Mouse (Mus musculus): ENCODE data around the gene Fam221b. TPM values are rescaled to one million over a fixed set of nuclear protein-coding genes. Genes with fewer than 3 reads are reported as not detected.

Gene Fam221b
- polyA plus RNA-seq, 1 experiment from 2014 or later = 2.4 TPM

- Histone ChIP-seq H3K27me3 (ENCODE audit: control insufficient read depth, insufficient read depth, low read length) (no peaks in the 10 kb centered on the region), H3K27ac (ENCODE audit: low read depth, low read length) (no peak overlapping the region), H3K36me3 (ENCODE audit: control insufficient read depth, insufficient read depth, low read length) (no peaks in the 10 kb centered on the region)
These were observed 16.2 kb downstream of the Fam221b start for GRCm38 (mm10) chr4:43652726-43653125.

GRCm38 (mm10) chr4:43649783-43650182 lies 19.2 kb downstream of the Fam221b start:
- 94% methylated on average over 3 of the region's 3 CpGs for WGBS
- no peaks in the 10 kb centered on the region for H3K36me3 ChIP-seq (ENCODE audit: control insufficient read depth, insufficient read depth, low read length)
- no peaks in the 10 kb centered on the region for H3K9me3 ChIP-seq (ENCODE audit: control insufficient read depth, low read length)
- H3K4me3 ChIP-seq (ENCODE audit: low read depth, low read length) = no peak overlapping the region
- no peak overlapping the region for H3K9ac ChIP-seq (ENCODE audit: low read depth, low read length)
- H3K4me1 ChIP-seq (replicated peaks; ENCODE audit: control insufficient read depth, insufficient read depth, low read length) = 0 out of 2 replicates have a peak, but pooled peaks cover 3% of the 10 kb centered on the region
- no peak overlapping the region for H3K27ac ChIP-seq (ENCODE audit: low read depth, low read length)
- H3K4me2 ChIP-seq (replicated peaks; ENCODE audit: low read depth, low read length) = no peak overlapping the region
- no peak for DNase-seq (ENCODE audit: low spot score)
- ATAC-seq (ENCODE audit: low FRiP score) = no peak
- no peaks in the 10 kb centered on the region for H3K27me3 ChIP-seq (ENCODE audit: control insufficient read depth, insufficient read depth, low read length)

More at GRCm38 (mm10) chr4:43652726-43653125, 16.2 kb downstream of the Fam221b start:
- Histone ChIP-seq H3K4me3 (ENCODE audit: low read depth, low read length) (0 out of 2 replicates have a peak overlapping the region, but pooled peaks have one; percentile 22), H3K4me1 (replicated peaks; ENCODE audit: control insufficient read depth, insufficient read depth, low read length) (peaks cover 6% of the 10 kb centered on the region), H3K9ac (ENCODE audit: low read depth, low read length) (no peak overlapping the region), H3K4me2 (replicated peaks; ENCODE audit: low read depth, low read length) (no peak overlapping the region; the same call in 1 of the 2 replicates), H3K9me3 (ENCODE audit: control insufficient read depth, low read length) (no peaks in the 10 kb centered on the region)
- DNase-seq (ENCODE audit: low spot score) (no peak), ATAC-seq (ENCODE audit: low FRiP score) (no peak)
- WGBS = 95% methylated on average over 4 of the region's 4 CpGs

GRCm38 (mm10) chr4:43640491-43640890 lies 28.5 kb downstream of the Fam221b start:
- ATAC-seq (ENCODE audit: low FRiP score) (no peak), DNase-seq (ENCODE audit: low spot score) (no peak)
- no peaks in the 10 kb centered on the region for H3K27me3 ChIP-seq (ENCODE audit: control insufficient read depth, insufficient read depth, low read length)

DNA sequence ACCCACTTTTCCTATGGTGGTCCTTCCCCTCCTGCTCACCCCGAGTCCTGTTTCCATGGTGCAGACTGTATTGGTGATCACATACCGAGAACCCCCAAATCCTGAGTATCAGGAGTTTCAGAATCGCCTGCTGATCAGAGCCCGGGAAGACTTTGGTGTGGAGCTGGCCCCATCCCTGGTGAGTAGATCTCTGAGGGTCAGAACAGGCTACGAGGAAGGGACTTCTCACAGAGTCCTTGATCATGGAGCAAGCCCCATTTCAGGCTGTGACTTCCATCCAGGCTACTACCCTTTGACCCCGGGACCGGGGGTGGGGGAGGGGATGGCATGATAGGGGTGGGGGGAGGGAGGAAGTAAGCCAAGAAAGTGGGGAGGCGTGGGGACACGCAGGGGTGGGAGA lies 28.9 kb downstream of the Fam221b start:
- no peak for ATAC-seq (ENCODE audit: low FRiP score)

More at GRCm38 (mm10) chr4:43640491-43640890, 28.5 kb downstream of the Fam221b start:
- Histone ChIP-seq H3K27ac (ENCODE audit: low read depth, low read length) (no peak overlapping the region), H3K9ac (ENCODE audit: low read depth, low read length) (no peak overlapping the region), H3K4me1 (replicated peaks; ENCODE audit: control insufficient read depth, insufficient read depth, low read length) (no peaks in the 10 kb centered on the region), H3K4me2 (replicated peaks; ENCODE audit: low read depth, low read length) (no peak overlapping the region), H3K4me3 (ENCODE audit: low read depth, low read length) (no peak overlapping the region), H3K36me3 (ENCODE audit: control insufficient read depth, insufficient read depth, low read length) (no peaks in the 10 kb centered on the region), H3K9me3 (ENCODE audit: control insufficient read depth, low read length) (no peaks in the 10 kb centered on the region)
- 90% methylated on average over 6 of the region's 6 CpGs for WGBS

GRCm38 (mm10) chr4:43636751-43637150 lies 32.2 kb downstream of the Fam221b start:
- WGBS = 84% methylated on average over 6 of the region's 6 CpGs
- H3K4me1 ChIP-seq (replicated peaks; ENCODE audit: control insufficient read depth, insufficient read depth, low read length) = peaks cover 9% of the 10 kb centered on the region
- no peaks in the 10 kb centered on the region for H3K9me3 ChIP-seq (ENCODE audit: control insufficient read depth, low read length)
- ATAC-seq (ENCODE audit: low FRiP score) (no peak), DNase-seq (ENCODE audit: low spot score) (no peak)
- H3K27ac ChIP-seq (ENCODE audit: low read depth, low read length) = no peak overlapping the region
- peaks cover 4% of the 10 kb centered on the region; the same call in 1 of the 2 replicates for H3K27me3 ChIP-seq (ENCODE audit: control insufficient read depth, insufficient read depth, low read length)
- H3K4me2 ChIP-seq (replicated peaks; ENCODE audit: low read depth, low read length) = no peak overlapping the region
- H3K4me3 ChIP-seq (ENCODE audit: low read depth, low read length) = no peak overlapping the region
- H3K36me3 ChIP-seq (ENCODE audit: control insufficient read depth, insufficient read depth, low read length) = no peaks in the 10 kb centered on the region
- no peak overlapping the region for H3K9ac ChIP-seq (ENCODE audit: low read depth, low read length)

More for the DNA sequence above, 28.9 kb downstream of the Fam221b start:
- Histone ChIP-seq H3K4me3 (ENCODE audit: low read depth, low read length) (no peak overlapping the region), H3K4me2 (replicated peaks; ENCODE audit: low read depth, low read length) (no peak overlapping the region), H3K27me3 (ENCODE audit: control insufficient read depth, insufficient read depth, low read length) (no peaks in the 10 kb centered on the region), H3K9me3 (ENCODE audit: control insufficient read depth, low read length) (no peaks in the 10 kb centered on the region), H3K9ac (ENCODE audit: low read depth, low read length) (no peak overlapping the region), H3K36me3 (ENCODE audit: control insufficient read depth, insufficient read depth, low read length) (no peaks in the 10 kb centered on the region), H3K4me1 (replicated peaks; ENCODE audit: control insufficient read depth, insufficient read depth, low read length) (no peaks in the 10 kb centered on the region), H3K27ac (ENCODE audit: low read depth, low read length) (no peak overlapping the region)
- 81% methylated on average over 9 of the region's 9 CpGs for WGBS
- DNase-seq (ENCODE audit: low spot score) = no peak

DNA sequence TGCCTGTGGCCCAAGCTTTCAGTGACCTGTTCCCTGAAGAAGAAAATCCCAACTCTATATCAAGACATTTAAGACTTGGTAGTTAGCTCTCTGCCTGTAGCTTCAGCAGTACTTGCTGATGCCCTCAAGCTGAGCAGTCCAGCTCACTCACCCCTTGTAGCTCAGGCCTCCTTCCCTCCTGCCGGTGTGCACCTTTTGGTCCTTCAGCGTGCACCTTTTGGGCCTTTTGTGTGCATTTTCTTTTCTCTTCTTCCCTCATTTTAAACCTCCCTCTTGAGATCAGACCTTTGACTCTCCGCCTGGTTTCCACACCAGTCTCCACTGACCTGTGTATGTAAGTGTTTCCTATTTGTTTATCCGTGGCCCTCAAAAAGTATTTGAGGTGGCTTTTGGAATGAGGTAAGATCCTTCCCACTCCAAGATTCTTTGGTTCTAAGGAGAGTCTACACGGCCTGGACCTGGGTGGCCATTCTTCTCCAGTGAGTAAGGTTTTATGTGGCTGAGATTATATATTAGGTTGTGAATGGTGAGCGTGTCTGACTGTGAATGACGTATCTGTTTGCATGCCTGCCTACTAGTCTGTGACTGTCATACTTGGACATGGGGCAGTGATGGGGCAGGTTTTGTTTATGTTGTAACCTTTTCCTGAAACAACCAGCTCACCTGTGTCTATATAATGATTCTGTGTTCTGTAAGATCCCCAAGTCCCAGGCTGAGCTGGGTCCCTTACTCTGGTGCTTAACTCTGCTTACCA lies 34.1 kb downstream of the Fam221b start:
- H3K27ac ChIP-seq (ENCODE audit: low read depth, low read length) = no peak overlapping the region
- WGBS = 89% methylated on average over 7 of the region's 7 CpGs
- no peak overlapping the region for H3K4me2 ChIP-seq (replicated peaks; ENCODE audit: low read depth, low read length)
- H3K27me3 ChIP-seq (ENCODE audit: control insufficient read depth, insufficient read depth, low read length) = peaks cover 4% of the 10 kb centered on the region; the same call in 1 of the 2 replicates
- H3K9me3 ChIP-seq (ENCODE audit: control insufficient read depth, low read length) = no peaks in the 10 kb centered on the region
- H3K9ac ChIP-seq (ENCODE audit: low read depth, low read length) = no peak overlapping the region
- H3K36me3 ChIP-seq (ENCODE audit: control insufficient read depth, insufficient read depth, low read length) = no peaks in the 10 kb centered on the region
- no peak overlapping the region for H3K4me3 ChIP-seq (ENCODE audit: low read depth, low read length)
- H3K4me1 ChIP-seq (replicated peaks; ENCODE audit: control insufficient read depth, insufficient read depth, low read length) = peaks cover 14% of the 10 kb centered on the region
- ATAC-seq (ENCODE audit: low FRiP score) = no peak
- DNase-seq (ENCODE audit: low spot score) = no peak

DNA sequence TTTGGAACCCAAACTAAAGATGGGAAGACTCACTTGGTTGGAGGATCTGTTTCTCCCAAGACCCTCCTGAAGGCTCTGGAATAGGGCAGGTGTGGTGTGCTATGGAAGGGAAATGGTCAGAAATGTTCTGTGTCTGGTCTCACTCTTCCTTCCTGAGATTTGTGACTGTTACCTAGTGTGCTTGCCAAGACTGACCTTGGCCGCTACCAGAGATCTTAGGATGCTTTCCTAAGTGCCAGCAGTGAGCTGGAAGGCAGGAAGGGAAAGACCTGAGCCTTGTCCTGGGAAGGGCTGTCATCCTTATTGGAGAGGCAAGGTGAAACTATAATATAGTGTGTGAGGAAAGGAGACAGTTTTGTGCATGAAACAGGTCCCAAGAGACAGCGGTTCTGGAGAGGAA lies 35.2 kb downstream of the Fam221b start:
- peak overlapping the region; percentile 88 for H3K4me2 ChIP-seq (replicated peaks; ENCODE audit: low read depth, low read length)

DNA sequence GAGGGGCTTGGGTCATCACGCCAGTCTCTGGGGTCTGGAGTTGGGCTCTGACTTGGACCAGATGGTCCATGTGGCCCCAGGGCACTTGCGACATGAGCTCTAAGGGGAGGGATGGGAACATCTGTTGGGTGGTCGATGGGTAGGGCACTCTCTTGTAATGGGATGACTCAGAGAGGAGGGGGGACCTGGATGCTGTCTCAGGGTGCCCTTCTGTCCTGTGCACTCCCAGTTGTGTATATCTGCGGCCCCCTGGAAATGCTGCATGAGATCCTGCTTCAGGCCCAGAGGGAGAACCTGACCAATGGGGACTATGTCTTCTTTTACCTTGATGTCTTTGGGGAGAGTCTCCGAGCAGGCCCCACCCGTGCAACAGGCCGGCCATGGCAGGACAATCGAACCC lies 35.6 kb downstream of the Fam221b start:
- no peak for ATAC-seq (ENCODE audit: low FRiP score)
- WGBS = 78% methylated on average over 8 of the region's 8 CpGs
- H3K4me1 ChIP-seq (replicated peaks; ENCODE audit: control insufficient read depth, insufficient read depth, low read length) = peaks cover 14% of the 10 kb centered on the region
- no peaks in the 10 kb centered on the region for H3K9me3 ChIP-seq (ENCODE audit: control insufficient read depth, low read length)
- peaks cover 4% of the 10 kb centered on the region; the same call in 1 of the 2 replicates for H3K27me3 ChIP-seq (ENCODE audit: control insufficient read depth, insufficient read depth, low read length)
- no peak overlapping the region for H3K4me3 ChIP-seq (ENCODE audit: low read depth, low read length)
- peak; percentile 43 for DNase-seq (ENCODE audit: low spot score)
- peak overlapping the region; percentile 88 for H3K4me2 ChIP-seq (replicated peaks; ENCODE audit: low read depth, low read length)
- H3K27ac ChIP-seq (ENCODE audit: low read depth, low read length) = no peak overlapping the region
- no peaks in the 10 kb centered on the region for H3K36me3 ChIP-seq (ENCODE audit: control insufficient read depth, insufficient read depth, low read length)
- no peak overlapping the region for H3K9ac ChIP-seq (ENCODE audit: low read depth, low read length)

More for the DNA sequence above, 35.2 kb downstream of the Fam221b start:
- Histone ChIP-seq H3K27ac (ENCODE audit: low read depth, low read length) (no peak overlapping the region), H3K4me1 (replicated peaks; ENCODE audit: control insufficient read depth, insufficient read depth, low read length) (peaks cover 14% of the 10 kb centered on the region), H3K9ac (ENCODE audit: low read depth, low read length) (no peak overlapping the region), H3K9me3 (ENCODE audit: control insufficient read depth, low read length) (no peaks in the 10 kb centered on the region), H3K4me3 (ENCODE audit: low read depth, low read length) (no peak overlapping the region), H3K27me3 (ENCODE audit: control insufficient read depth, insufficient read depth, low read length) (peaks cover 4% of the 10 kb centered on the region; the same call in 1 of the 2 replicates), H3K36me3 (ENCODE audit: control insufficient read depth, insufficient read depth, low read length) (no peaks in the 10 kb centered on the region)
- 99% methylated on average over 2 of the region's 2 CpGs for WGBS
- ATAC-seq (ENCODE audit: low FRiP score) (no peak), DNase-seq (ENCODE audit: low spot score) (no peak)

Measured in hindbrain, embryonic 11.5 days (tissue).